In genomic region chr3:59077278-59077677, GRCm38 (mm10) we compare ENCODE assay signal across 11 mouse cellular contexts. TPM values are rescaled to one million over a fixed set of nuclear protein-coding genes. Genes with fewer than 3 reads are reported as not detected.
DNase-seq lines count a peak whose midpoint lies in the region; ATAC-seq and TF ChIP-seq lines count a peak whose summit lies in the region.
"Had no signal": no experiment of that assay in that cellular context is flagged by ENCODE, and none has a peak within 500 bp of the region (broad histone marks: within the 10 kb centered on the region; RNA-seq: fewer than 3 reads in every experiment).

No protein-coding gene starts in this region.

- 0 out of 2 replicates have a peak, but pooled peaks have one; percentile 18 for TF ChIP-seq CTCF in brain, embryonic 14.5 days (IDR thresholded peaks at IDR 0.05; ENCODE audit: borderline replicate concordance, extremely low read depth, insufficient read depth, insufficient read length)

- no peak for TF ChIP-seq POLR2A in brain, embryonic 14.5 days (IDR thresholded peaks at IDR 0.05; ENCODE audit: borderline replicate concordance, extremely low read depth, insufficient read depth, insufficient read length, poor library complexity, severe bottlenecking)

- ATAC-seq in inflammation-experienced regulatory T-cells, adult 6 months = no peak
- ATAC-seq: intestine, embryonic 16.5 days; midbrain, embryonic 13.5 days had no signal

- peak; percentile 21 for DNase-seq in embryo, embryonic 10.5 days (ENCODE audit: low spot score)
- no peak for DNase-seq in embryo, embryonic 10 days (ENCODE audit: low spot score)
- peak; percentile 14 for DNase-seq in kidney, postnatal 14 days
- no peak for DNase-seq in kidney, adult 8-10 months
- DNase-seq in A20 (ENCODE audit: low read depth, low spot score) = peak; percentile 61
- DNase-seq in brain, embryonic 14.5 days (ENCODE audit: low read depth) = peak; percentile 29
- DNase-seq in right cerebral cortex, adult 18-20 months = no peak

RNA-seq across cellular contexts. Expression of gene Gpr171, which starts 24.3 kb away (rescaled TPM):
- not detected in 2 replicates for polyA plus RNA-seq in brain, embryonic 14.5 days (2012; rRNA removed)
- 10 to 100 TPM; 45.7 to 91.9 (median 55.6) TPM for polyA plus RNA-seq in inflammation-experienced regulatory T-cells, adult 6 months (2017; shearing (Covaris generic))
- polyA plus RNA-seq: G1E had no signal

Comparison
In these comparisons a context has a peak if more than half of its experiments do, and no peak if none do; other contexts are left out.
1. DNase-seq: peak in embryo, embryonic 10.5 days (single experiment), kidney, postnatal 14 days (single experiment), A20 (single experiment) and brain, embryonic 14.5 days (single experiment); none in embryo, embryonic 10 days (single experiment), kidney, adult 8-10 months (0 of 2) and right cerebral cortex, adult 18-20 months (single experiment).
2. RNA of gene Gpr171, which starts 24.3 kb away (polyA plus RNA-seq): 45.7 to 91.9 TPM in inflammation-experienced regulatory T-cells, adult 6 months; not detected in brain, embryonic 14.5 days; every median in the first group is over 10 times any median in the second.